Mouse (Mus musculus): ENCODE results near the gene Emb. TPM values are rescaled to one million over a fixed set of nuclear protein-coding genes. Genes with fewer than 3 reads are reported as not detected.

The Emb gene
- polyA plus RNA-seq, 1 experiment from 2014 or later, result 9.2 TPM

- H3K27me3 ChIP-seq (replicated peaks; ENCODE audit: control insufficient read depth, insufficient read depth, low read length), result no peaks in the 10 kb centered on the region
- H3K9me3 ChIP-seq (ENCODE audit: control insufficient read depth, low read length), result no peaks in the 10 kb centered on the region
- H3K4me3 ChIP-seq (ENCODE audit: low read length), result no peak overlapping the region
- H3K4me2 ChIP-seq (ENCODE audit: low read depth, low read length), result no peak overlapping the region
- no peaks in the 10 kb centered on the region for H3K4me1 ChIP-seq (ENCODE audit: control insufficient read depth, insufficient read depth, low read length)
- H3K9ac ChIP-seq (ENCODE audit: low read depth, low read length), result no peak overlapping the region
- no peak for ATAC-seq
- H3K27ac ChIP-seq (ENCODE audit: low read length), result no peak overlapping the region
- WGBS, result 78% methylated on average over 7 of the region's 7 CpGs
- H3K36me3 ChIP-seq (ENCODE audit: control insufficient read depth, insufficient read depth, low read length), result no peaks in the 10 kb centered on the region
Observed at GRCm38 (mm10) chr13:117234486-117234885, 26.1 kb downstream of the Emb start.

- no peaks in the 10 kb centered on the region for H3K4me1 ChIP-seq (ENCODE audit: control insufficient read depth, insufficient read depth, low read length)
- H3K27me3 ChIP-seq (replicated peaks; ENCODE audit: control insufficient read depth, insufficient read depth, low read length), result no peaks in the 10 kb centered on the region
- no peak overlapping the region for H3K9ac ChIP-seq (ENCODE audit: low read depth, low read length)
- no peaks in the 10 kb centered on the region for H3K36me3 ChIP-seq (ENCODE audit: control insufficient read depth, insufficient read depth, low read length)
- ATAC-seq, result peak; percentile 62; the same call in 1 of the 2 replicates
- H3K9me3 ChIP-seq (ENCODE audit: control insufficient read depth, low read length), result no peaks in the 10 kb centered on the region
- WGBS, result 38% methylated on average over 11 of the region's 11 CpGs
- no peak overlapping the region for H3K4me3 ChIP-seq (ENCODE audit: low read length)
- no peak overlapping the region for H3K4me2 ChIP-seq (ENCODE audit: low read depth, low read length)
- H3K27ac ChIP-seq (ENCODE audit: low read length), result no peak overlapping the region
Observed at GRCm38 (mm10) chr13:117235530-117236212, 27.3 kb downstream of the Emb start.

GRCm38 (mm10) chr13:117237111-117237510 lies 28.8 kb downstream of the Emb start:
- no peak for ATAC-seq
- 94% methylated on average over 4 of the region's 4 CpGs for WGBS

GRCm38 (mm10) chr13:117242063-117242462 lies 33.7 kb downstream of the Emb start:
- H3K27me3 ChIP-seq (replicated peaks; ENCODE audit: control insufficient read depth, insufficient read depth, low read length), result no peaks in the 10 kb centered on the region
- no peak overlapping the region for H3K4me2 ChIP-seq (ENCODE audit: low read depth, low read length)
- ATAC-seq, result no peak
- no peaks in the 10 kb centered on the region for H3K36me3 ChIP-seq (ENCODE audit: control insufficient read depth, insufficient read depth, low read length)
- H3K9ac ChIP-seq (ENCODE audit: low read depth, low read length), result no peak overlapping the region
- 86% methylated on average over 3 of the region's 3 CpGs for WGBS
- H3K4me1 ChIP-seq (ENCODE audit: control insufficient read depth, insufficient read depth, low read length), result no peaks in the 10 kb centered on the region
- H3K4me3 ChIP-seq (ENCODE audit: low read length), result no peak overlapping the region
- no peaks in the 10 kb centered on the region for H3K9me3 ChIP-seq (ENCODE audit: control insufficient read depth, low read length)
- no peak overlapping the region for H3K27ac ChIP-seq (ENCODE audit: low read length)

More at GRCm38 (mm10) chr13:117237111-117237510, 28.8 kb downstream of the Emb start:
- Histone ChIP-seq H3K4me1 (ENCODE audit: control insufficient read depth, insufficient read depth, low read length) (no peaks in the 10 kb centered on the region), H3K27ac (ENCODE audit: low read length) (no peak overlapping the region), H3K36me3 (ENCODE audit: control insufficient read depth, insufficient read depth, low read length) (no peaks in the 10 kb centered on the region), H3K27me3 (replicated peaks; ENCODE audit: control insufficient read depth, insufficient read depth, low read length) (no peaks in the 10 kb centered on the region), H3K9me3 (ENCODE audit: control insufficient read depth, low read length) (no peaks in the 10 kb centered on the region), H3K4me2 (ENCODE audit: low read depth, low read length) (no peak overlapping the region), H3K9ac (ENCODE audit: low read depth, low read length) (no peak overlapping the region), H3K4me3 (ENCODE audit: low read length) (no peak overlapping the region)

GRCm38 (mm10) chr13:117242621-117243020 lies 34.3 kb downstream of the Emb start:
- H3K27me3 ChIP-seq (replicated peaks; ENCODE audit: control insufficient read depth, insufficient read depth, low read length), result no peaks in the 10 kb centered on the region
- no peak overlapping the region for H3K4me2 ChIP-seq (ENCODE audit: low read depth, low read length)
- H3K4me1 ChIP-seq (ENCODE audit: control insufficient read depth, insufficient read depth, low read length), result no peaks in the 10 kb centered on the region
- no peak for ATAC-seq
- H3K36me3 ChIP-seq (ENCODE audit: control insufficient read depth, insufficient read depth, low read length), result no peaks in the 10 kb centered on the region
- H3K9ac ChIP-seq (ENCODE audit: low read depth, low read length), result no peak overlapping the region
- H3K4me3 ChIP-seq (ENCODE audit: low read length), result no peak overlapping the region
- 68% methylated on average over 5 of the region's 5 CpGs for WGBS
- H3K27ac ChIP-seq (ENCODE audit: low read length), result no peak overlapping the region
- no peaks in the 10 kb centered on the region for H3K9me3 ChIP-seq (ENCODE audit: control insufficient read depth, low read length)

- Histone ChIP-seq H3K27ac (ENCODE audit: low read length) (no peak overlapping the region), H3K36me3 (ENCODE audit: control insufficient read depth, insufficient read depth, low read length) (no peaks in the 10 kb centered on the region), H3K4me1 (ENCODE audit: control insufficient read depth, insufficient read depth, low read length) (no peaks in the 10 kb centered on the region), H3K9ac (ENCODE audit: low read depth, low read length) (no peak overlapping the region), H3K9me3 (ENCODE audit: control insufficient read depth, low read length) (no peaks in the 10 kb centered on the region), H3K4me2 (ENCODE audit: low read depth, low read length) (no peak overlapping the region), H3K4me3 (ENCODE audit: low read length) (no peak overlapping the region), H3K27me3 (replicated peaks; ENCODE audit: control insufficient read depth, insufficient read depth, low read length) (no peaks in the 10 kb centered on the region)
- ATAC-seq, result no peak
- 89% methylated on average over 4 of the region's 4 CpGs for whole genome bisulfite sequencing
Observed at GRCm38 (mm10) chr13:117260704-117261103, 52.4 kb downstream of the Emb start.

- ATAC-seq, result no peak
- H3K9ac ChIP-seq (ENCODE audit: low read depth, low read length), result no peak overlapping the region
- H3K27me3 ChIP-seq (replicated peaks; ENCODE audit: control insufficient read depth, insufficient read depth, low read length), result no peaks in the 10 kb centered on the region
- H3K4me1 ChIP-seq (ENCODE audit: control insufficient read depth, insufficient read depth, low read length), result no peaks in the 10 kb centered on the region
- WGBS, result 59% methylated on average over 2 of the region's 2 CpGs
- no peak overlapping the region for H3K27ac ChIP-seq (ENCODE audit: low read length)
- H3K36me3 ChIP-seq (ENCODE audit: control insufficient read depth, insufficient read depth, low read length), result no peaks in the 10 kb centered on the region
- H3K9me3 ChIP-seq (ENCODE audit: control insufficient read depth, low read length), result no peaks in the 10 kb centered on the region
- H3K4me3 ChIP-seq (ENCODE audit: low read length), result no peak overlapping the region
- no peak overlapping the region for H3K4me2 ChIP-seq (ENCODE audit: low read depth, low read length)
Observed at GRCm38 (mm10) chr13:117266156-117266555, 57.8 kb downstream of the Emb start.

- no peak overlapping the region for H3K9ac ChIP-seq (ENCODE audit: low read depth, low read length)
- 92% methylated on average over 14 of the region's 14 CpGs for WGBS
- no peaks in the 10 kb centered on the region for H3K4me1 ChIP-seq (ENCODE audit: control insufficient read depth, insufficient read depth, low read length)
- no peaks in the 10 kb centered on the region for H3K9me3 ChIP-seq (ENCODE audit: control insufficient read depth, low read length)
- H3K4me2 ChIP-seq (ENCODE audit: low read depth, low read length), result no peak overlapping the region
- H3K36me3 ChIP-seq (ENCODE audit: control insufficient read depth, insufficient read depth, low read length), result no peaks in the 10 kb centered on the region
- no peak overlapping the region for H3K27ac ChIP-seq (ENCODE audit: low read length)
- no peak overlapping the region for H3K4me3 ChIP-seq (ENCODE audit: low read length)
- ATAC-seq, result no peak
- H3K27me3 ChIP-seq (replicated peaks; ENCODE audit: control insufficient read depth, insufficient read depth, low read length), result no peaks in the 10 kb centered on the region
Observed at GRCm38 (mm10) chr13:117267963-117268362, 59.6 kb downstream of the Emb start.

- Histone ChIP-seq H3K4me3 (ENCODE audit: low read length) (no peak overlapping the region), H3K4me2 (ENCODE audit: low read depth, low read length) (no peak overlapping the region), H3K27me3 (replicated peaks; ENCODE audit: control insufficient read depth, insufficient read depth, low read length) (no peaks in the 10 kb centered on the region), H3K4me1 (ENCODE audit: control insufficient read depth, insufficient read depth, low read length) (no peaks in the 10 kb centered on the region), H3K27ac (ENCODE audit: low read length) (no peak overlapping the region), H3K36me3 (ENCODE audit: control insufficient read depth, insufficient read depth, low read length) (no peaks in the 10 kb centered on the region), H3K9me3 (ENCODE audit: control insufficient read depth, low read length) (no peaks in the 10 kb centered on the region), H3K9ac (ENCODE audit: low read depth, low read length) (no peak overlapping the region)
- ATAC-seq, result no peak
- 77% methylated on average over 4 of the region's 4 CpGs for WGBS
Observed at GRCm38 (mm10) chr13:117284036-117284435, 75.7 kb downstream of the Emb start.

- 92% methylated on average over 2 of the region's 2 CpGs for WGBS
- Histone ChIP-seq H3K4me3 (ENCODE audit: low read length) (no peak overlapping the region), H3K9ac (ENCODE audit: low read depth, low read length) (no peak overlapping the region), H3K4me2 (ENCODE audit: low read depth, low read length) (no peak overlapping the region), H3K36me3 (ENCODE audit: control insufficient read depth, insufficient read depth, low read length) (no peaks in the 10 kb centered on the region), H3K27me3 (replicated peaks; ENCODE audit: control insufficient read depth, insufficient read depth, low read length) (no peaks in the 10 kb centered on the region), H3K27ac (ENCODE audit: low read length) (no peak overlapping the region), H3K9me3 (ENCODE audit: control insufficient read depth, low read length) (no peaks in the 10 kb centered on the region), H3K4me1 (ENCODE audit: control insufficient read depth, insufficient read depth, low read length) (no peaks in the 10 kb centered on the region)
- ATAC-seq, result no peak
Observed at GRCm38 (mm10) chr13:117286939-117287338, 78.6 kb downstream of the Emb start.
